Mouse (Mus musculus) embryo, embryonic 11 days (tissue): ENCODE data around the gene Spata13.
A peak's percentile ranks its signal among the peaks of the same experiment; 100 is the strongest.

ENCODE experiments used
- DNase-seq: peaks from one replicate; pipeline ENCODE4 v3.0.0-alpha.2; 2015

The Spata13 gene

DNA sequence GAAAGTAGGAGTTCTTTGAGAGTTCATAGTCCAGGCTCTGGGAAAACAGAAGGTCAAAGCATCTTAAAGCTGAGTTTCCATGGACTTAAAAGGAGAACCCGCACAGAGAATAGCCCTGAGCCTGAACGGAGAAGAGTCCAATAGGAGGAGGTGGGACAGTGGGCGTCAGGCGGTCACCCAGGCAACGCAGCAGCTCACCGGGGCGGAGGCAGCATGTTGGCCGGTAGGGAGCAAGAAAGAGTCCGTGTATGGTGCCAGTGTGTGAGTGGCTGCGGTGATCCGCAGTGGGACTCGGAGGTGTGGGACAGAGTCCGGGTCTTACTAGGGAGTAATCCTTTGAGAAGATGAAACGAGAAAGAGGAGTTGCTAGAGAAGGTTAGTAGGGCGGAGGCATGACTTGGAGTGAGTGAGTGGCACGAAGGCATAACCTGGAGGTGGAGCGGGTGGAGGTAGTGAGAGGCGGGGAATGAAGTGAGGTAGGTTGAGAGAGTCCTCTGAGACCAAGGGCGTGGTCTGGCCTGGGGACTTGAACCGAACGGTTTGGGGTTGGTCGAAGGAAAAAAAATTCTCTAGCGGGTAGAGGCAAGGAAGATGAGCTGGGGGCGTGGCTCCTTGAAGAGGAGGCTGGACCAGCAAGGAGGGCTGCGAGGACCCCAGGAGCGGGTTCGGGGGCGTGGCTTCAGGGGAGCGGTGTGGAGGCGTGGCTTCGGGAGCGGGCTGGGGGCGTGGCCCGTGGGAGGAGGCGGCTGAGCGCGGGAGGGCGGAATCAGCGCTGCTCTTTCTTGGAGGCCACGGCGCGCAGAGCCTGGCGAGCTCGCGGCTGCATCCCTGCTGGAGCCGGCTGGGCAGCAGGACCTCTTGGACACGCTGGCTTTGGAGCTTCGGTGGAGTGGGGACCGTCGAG, at the start of gene Spata13:
TSS of gene Spata13 (plus strand) at position 41 of the 904 bp plus-strand sequence.
- peak; percentile 97 for DNase-seq

DNA sequence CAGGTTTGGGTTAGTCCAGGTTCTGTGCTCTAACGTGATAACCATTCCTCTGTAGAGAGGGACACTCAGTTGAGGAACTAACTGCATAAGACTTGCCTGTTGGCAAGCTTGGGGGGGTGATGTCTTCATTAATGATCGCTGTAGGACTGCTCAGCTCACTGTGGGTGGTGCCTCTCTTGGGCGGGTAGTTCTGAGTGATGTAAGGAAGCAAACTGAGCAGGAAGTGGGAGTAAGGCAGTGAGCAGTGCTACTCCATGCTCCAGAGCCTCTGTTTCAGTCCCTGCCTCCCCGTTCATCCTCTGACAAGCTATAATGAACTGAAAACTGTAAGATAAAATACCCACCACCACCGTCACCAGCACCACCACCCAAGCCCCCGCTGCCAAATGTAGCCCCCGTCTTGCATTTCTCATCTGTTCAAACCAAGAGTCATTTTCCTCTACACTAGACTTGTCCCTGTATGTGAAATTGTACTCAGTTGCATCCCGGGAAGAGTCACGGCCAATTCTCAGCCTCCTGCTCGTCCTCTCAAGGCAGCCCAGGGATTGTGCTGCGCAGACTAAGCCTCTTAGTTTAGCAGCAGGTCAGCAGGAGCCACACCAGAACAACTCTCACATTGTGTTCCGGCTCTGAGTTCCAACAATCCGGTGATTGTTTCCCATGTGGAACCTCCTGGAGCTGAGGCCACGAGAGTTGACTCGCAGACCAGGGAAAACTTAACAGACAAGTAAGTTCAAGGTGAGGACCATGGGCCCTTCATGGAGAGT, 46.9 kb upstream of the Spata13 start:
- peak; percentile 64 for DNase-seq

DNA sequence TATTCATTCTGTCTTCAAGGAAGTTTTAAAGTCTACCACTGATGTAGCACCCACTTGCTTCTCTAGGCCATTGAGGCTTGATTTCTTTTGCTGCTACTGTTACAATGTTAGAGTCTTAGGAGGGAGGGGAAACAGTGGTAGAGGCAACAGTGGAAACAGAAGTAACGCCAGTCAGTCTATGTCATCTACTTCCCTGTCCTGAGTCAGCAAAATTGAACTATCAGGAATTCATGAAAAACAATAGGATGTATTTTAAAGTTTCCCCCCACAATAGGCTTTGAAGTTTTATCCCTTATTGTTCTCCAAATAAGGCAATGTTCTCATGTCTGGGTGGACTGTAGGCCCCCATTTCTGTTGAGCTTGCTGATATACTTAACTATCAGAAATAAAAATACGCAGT, 44.8 kb upstream of the Spata13 start:
- DNase-seq = no peak

- no peak for DNase-seq
Measured at GRCm38 (mm10) chr14:60592339-60592738, 41.5 kb upstream of the Spata13 start.

- DNase-seq = no peak
Measured at GRCm38 (mm10) chr14:60592822-60593221, 41.0 kb upstream of the Spata13 start.

DNA sequence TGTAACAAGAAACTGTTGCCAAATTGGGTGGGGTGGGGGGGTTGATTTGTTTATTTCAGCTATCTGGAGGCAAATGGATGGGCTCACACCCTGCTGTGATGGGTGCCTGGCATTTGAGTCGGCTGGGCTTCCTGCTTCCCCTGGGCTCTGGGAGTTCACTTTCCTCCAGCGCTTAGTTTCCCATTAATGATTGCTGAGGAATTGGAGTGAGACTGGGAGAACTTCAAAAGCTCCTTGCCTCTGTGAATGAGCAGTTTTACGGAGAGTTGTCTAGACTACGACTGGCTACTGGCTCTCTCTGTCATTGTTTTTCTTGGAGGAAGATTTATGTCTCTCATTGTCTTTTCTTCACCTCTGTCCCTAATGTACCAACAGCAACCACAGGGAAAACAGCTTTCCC, 36.2 kb upstream of the Spata13 start:
- DNase-seq = no peak

DNA sequence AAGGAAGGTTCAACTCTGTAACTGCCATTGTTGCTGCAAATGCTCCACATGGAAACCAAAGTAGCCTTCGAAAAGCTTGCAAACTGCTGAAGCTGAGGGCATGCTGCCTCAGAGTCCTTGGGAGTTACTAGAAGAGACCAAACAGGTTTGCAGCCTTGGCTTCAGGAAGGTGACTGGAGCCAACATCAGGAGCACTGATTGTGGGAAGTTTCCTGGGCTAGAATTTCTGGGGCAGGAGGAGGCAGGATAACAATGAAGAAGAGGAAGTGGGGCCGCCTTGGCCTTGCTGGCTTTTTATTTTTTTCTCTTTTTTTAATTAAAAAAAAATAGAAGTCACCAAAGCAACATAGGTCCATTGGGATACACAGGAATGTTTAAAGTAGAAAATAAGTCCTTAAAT, 34.8 kb upstream of the Spata13 start:
- DNase-seq = no peak

DNA sequence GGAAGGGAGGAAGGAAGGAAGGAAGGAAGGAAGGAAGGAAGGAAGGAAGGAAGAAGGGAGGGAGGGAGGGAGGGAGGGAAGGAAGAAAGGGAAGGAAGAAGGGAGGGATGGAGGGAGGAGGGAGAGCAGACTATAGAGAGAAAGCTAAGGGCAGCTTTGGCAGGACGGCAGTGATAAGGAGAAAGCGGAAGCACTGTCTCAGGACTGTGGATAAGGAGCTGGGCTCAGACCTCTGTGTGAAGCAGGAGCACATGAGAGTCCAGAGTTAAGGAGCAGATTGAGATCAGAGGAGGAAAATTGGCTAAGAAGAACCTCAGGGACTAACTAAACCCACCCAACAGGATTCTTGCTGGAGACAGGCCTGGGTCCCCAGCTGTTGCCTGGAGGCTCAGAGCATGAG, 28.2 kb upstream of the Spata13 start:
- no peak for DNase-seq

GRCm38 (mm10) chr14:60606194-60606593, 27.6 kb upstream of the Spata13 start:
- no peak for DNase-seq

GRCm38 (mm10) chr14:60607743-60608142, 26.1 kb upstream of the Spata13 start:
- no peak for DNase-seq

DNA sequence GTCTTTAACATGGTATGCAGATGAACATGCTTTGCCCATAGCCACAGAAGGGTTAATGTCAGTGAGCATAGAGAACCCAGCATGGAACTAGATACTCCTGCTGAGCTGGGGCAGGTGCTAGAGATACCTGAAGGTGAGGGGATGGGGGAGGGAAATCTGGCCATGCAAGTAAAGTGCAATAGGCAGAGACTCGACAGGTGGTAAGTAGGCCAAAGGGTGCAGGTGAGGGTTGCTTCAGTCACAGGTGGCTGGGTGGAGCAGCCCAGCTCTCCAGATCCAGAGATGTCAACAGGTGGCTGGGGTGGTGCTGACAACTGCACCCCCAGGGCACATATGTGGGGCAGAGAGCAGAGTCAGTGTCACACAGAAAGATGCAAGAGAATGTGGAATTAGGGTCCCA, 24.6 kb upstream of the Spata13 start:
- no peak for DNase-seq

- peak; percentile 58 for DNase-seq
Measured at GRCm38 (mm10) chr14:60612671-60613070, 21.1 kb upstream of the Spata13 start.

GRCm38 (mm10) chr14:60621076-60621475, 12.7 kb upstream of the Spata13 start:
- DNase-seq = no peak

DNA sequence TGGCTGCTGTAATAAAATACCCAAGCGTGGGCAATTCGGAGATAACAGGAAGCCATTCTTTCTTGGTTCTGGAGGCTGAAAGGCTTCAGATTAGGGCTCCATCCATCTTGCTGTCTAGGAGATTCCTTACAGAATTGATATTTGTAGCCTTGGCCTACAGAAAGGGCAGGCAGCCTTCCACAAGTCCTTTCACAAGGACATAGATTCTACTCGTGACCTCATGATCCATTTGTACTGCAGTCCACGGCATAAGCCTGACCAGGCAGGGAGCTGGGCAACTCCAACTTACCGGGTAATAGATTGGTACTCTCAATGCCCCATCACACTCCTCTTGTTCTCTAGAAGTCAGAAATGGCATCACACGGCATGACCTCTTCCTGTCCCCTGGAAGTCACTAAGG, 8.3 kb upstream of the Spata13 start:
- no peak for DNase-seq

- DNase-seq = no peak
Measured at GRCm38 (mm10) chr14:60629887-60630460, 3.8 kb upstream of the Spata13 start.

- DNase-seq = no peak
Measured at GRCm38 (mm10) chr14:60630981-60631380, 2.8 kb upstream of the Spata13 start.

DNA sequence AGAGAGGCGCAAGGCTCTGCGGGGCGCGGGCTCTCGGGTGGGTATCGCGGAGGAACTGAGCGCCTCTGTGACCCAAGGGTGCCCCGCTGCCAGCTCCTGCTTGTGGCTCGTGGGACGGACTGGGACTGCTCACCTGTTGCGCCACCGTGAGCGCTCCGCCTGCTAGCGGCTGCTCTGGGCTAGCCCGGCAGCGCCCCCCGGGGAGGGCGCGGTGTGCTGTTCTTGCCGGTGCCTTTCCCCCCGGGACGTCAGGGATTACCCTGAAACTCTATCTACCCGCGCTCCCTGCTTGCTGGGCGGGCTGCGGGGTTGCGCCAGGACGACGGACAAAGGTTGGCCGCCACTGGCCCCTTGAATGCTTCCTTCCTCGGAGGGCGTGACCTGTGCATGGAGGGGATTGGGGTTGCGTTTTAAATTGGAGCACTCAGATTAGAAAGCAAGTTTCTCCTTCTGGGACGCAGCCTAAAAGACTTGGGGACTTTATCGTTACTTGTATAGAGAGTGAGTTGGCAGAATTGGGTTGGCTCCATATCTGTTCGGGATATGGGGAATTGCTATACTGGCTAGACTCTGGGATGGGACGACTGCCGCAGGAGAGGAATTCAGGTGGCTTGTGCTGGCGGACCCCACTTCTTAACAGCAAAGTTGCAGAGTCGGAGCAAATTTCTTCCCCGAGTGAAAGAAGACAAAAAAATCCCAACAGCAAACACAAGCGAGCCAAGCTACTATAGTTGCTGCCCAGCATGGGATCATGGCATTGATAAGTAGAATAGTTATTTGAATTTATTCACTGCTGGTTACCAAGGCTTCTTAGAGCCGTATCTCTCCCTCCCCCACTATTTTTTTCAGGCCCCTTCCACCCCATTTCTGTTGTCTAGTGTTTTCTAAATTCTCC, 1.3 kb downstream of the Spata13 start:
- DNase-seq = peak; percentile 74

GRCm38 (mm10) chr14:60635911-60636607, 2.3 kb downstream of the Spata13 start:
- DNase-seq = peak; percentile 74

GRCm38 (mm10) chr14:60636608-60636980, 2.8 kb downstream of the Spata13 start:
- DNase-seq = no peak

DNA sequence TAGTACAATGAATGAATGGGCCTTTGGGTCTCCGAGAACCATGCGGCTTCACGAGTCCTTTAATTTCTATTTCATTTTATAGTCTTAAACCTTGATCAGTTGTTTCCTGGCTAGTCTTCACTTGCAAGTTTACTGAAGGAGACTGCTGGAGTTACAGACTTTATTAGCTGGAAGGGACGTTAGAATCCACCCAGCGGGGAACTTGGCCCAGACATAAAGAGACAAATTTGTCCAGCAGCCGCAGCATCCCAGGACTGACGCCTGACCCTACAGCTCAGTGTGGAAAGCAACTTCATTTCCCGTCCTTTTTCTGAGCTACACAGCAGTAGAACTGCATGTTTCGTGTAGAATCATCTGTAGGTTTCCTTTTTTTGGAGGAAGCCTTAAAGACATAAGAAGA, 3.2 kb downstream of the Spata13 start:
- no peak for DNase-seq

DNA sequence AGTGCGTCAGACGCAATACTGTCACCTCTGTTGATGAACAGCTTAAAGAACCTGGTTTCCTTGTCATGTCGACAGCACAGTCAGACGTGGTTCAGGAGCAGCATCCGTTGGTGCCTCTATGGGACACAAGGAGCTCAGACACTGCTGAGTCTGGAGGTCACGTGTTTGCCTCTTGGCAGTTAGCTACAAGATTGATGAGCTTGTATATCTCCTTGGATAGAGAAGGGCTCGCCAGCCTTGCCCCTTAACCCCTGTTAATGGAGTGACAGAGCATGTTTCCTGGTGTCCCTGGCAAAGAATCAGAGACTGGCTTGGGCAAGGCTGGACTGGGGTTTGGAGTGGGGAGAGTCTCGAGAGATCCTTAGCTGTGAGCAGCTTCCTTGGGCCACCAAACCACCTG, 4.4 kb downstream of the Spata13 start:
- DNase-seq = peak; percentile 54

GRCm38 (mm10) chr14:60639195-60639594, 5.4 kb downstream of the Spata13 start:
- no peak for DNase-seq
